Mouse (Mus musculus): ENCODE results near the gene Eif2b3. TPM values are rescaled to one million over a fixed set of nuclear protein-coding genes. Genes with fewer than 3 reads are reported as not detected.

The Eif2b3 gene
- polyA plus RNA-seq, 1 experiment, result 18.3 TPM

DNA sequence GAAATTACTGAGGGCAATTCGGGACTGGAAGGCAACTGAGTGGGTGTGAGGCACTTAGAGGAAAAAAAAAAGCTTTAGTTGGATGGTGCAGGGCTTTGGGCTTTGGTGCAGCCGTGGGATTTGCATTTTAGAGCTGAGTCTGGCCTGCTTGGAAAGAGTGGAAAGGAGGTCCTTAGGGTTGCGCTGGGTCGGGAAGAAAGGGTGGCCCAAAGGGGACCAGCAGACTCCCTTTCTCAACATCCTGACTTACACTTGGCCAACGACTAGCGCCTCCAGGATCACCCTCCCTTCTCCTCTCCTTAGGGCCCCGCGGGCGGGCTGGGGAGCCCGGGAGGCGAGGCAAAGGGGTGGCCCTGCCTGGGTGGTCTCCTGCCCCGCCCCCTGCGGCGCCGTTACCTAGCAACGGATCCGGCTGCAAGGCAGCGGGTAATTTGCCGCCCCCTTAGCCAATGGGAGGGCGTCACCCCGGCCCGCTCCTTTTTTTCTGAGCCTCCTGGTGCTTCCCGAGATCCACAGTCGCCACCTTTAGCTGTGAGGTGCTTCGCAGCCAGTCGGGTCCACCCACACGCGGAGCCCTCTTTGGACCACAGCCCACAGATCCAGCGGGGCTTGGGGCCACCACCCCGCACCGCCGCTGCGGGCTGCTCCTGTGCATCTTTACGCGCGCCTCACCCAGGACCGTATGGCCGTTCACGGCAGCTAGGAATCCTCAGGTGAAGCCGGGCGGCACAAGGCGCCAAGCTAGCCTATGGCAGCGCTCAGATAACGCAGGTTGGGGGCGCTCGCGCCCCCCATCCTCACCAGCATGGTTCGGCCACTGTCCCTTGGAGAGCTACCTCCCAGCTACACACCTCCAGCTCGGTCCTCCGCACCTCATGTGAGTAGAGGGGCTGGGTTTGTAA lies 76.6 kb downstream of the Eif2b3 start, which contains the start of gene Ptch2:
TSS of gene Ptch2 (plus strand) at position 525 of the 902 bp plus-strand sequence.
- DNase-seq (ENCODE audit: low read depth), result no peak

DNA sequence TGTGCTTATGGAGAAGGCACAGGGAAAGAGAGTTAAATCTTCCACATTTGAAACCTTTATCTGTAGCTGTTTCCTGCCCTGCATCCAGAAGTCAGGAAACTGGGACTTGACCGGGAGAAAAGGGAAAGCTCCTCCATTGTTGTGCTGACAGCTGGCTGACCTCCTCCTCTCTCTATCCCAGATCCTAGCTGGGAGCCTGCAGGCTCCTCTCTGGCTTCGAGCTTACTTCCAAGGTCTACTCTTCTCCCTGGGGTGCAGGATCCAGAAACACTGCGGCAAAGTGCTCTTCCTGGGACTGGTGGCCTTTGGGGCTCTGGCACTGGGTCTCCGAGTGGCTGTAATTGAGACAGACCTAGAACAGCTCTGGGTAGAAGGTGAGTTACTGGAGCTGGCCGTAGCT lies 77.5 kb downstream of the Eif2b3 start:
- DNase-seq (ENCODE audit: low read depth), result no peak

DNA sequence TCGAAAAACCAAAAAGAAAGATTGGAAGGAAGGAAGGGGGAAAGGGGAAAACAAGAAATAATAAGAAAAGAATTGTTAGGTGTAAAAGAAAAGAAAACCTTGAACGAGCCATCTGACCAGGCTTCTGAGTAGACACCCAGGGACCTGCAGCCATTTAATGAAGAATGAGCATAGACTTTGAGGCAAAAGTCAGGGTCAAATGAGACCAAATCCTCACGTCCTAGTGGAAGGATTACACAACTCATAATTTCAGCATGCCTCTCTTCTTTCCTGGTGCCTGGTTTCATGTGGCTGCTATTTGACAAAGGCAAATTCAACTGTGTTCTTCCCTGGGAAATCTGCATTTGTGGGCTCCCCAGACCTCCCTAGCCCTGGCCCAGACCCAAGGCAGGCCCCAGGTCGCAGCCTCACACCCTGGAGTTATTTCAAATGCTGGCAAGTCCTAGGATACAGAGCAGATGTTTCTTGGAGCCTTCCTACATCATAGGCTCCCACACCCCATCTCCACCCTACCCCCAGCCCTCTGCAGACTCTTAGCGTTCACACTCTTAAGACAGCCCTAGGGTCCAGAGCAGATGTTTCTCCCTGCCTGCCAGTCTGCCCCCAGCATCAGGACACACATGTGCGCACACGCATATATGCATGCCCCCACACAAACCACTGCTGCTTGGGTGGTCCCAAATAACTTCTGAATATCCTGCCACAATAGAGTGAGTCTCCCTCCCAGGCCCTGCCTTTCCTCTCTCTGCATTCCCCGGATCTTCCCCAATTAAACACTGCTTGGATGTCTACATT lies 79.0 kb downstream of the Eif2b3 start:
- DNase-seq (ENCODE audit: low read depth), result no peak

DNA sequence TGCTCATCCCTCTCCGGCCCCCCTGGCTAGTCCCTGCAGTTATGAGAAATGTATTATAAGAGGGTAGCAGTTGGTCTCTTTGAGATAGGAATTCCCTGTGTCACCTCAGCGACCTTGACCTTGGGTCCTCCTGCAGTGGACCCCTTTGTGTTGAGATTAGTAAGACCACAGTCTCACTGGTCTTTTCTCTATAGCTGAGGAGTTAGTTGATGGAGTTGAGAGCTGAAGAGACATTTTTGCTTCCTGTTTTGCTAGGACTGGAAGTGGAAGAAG lies 79.5 kb downstream of the Eif2b3 start:
- no peak for DNase-seq (ENCODE audit: low read depth)

DNA sequence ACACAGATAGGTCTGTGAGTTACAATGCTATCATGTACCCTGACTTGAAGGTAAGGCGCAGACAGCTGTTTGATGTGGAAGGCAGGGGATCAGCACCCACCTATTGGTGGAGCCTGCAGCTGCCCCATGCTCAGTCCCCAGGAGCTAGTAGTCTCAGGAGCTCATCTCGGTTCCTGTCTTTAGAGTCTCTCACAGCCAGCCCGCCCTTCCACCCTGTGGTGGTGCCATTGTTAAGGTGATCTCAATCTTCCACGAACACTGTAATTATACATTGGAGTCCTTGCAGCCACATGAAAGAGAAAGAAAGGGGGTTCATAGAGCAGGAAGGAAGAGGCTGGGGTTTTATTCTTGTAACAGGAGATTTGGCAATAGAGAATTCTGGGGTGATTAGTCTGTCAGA lies 80.8 kb downstream of the Eif2b3 start:
- no peak for DNase-seq (ENCODE audit: low read depth)

DNA sequence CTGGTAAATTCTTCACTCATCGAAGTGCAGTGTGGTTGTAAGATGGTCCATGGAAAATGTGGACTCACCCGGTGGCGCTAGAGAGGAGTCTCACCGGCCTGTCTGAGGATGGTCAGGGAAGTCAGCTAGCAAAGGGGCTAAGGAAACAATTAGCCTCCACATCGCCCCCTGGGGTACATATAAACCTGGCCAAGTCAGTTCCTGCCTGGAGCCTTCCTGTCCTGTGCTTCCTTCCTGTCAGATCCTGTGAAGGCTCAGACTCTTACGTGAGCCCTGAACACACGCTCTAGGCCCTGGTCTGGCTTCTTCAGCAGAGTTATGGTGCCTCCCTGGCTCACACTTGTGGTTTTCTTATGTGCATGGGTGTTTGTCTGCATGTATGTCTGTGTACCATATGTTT lies 82.0 kb downstream of the Eif2b3 start:
- DNase-seq (ENCODE audit: low read depth), result no peak

DNA sequence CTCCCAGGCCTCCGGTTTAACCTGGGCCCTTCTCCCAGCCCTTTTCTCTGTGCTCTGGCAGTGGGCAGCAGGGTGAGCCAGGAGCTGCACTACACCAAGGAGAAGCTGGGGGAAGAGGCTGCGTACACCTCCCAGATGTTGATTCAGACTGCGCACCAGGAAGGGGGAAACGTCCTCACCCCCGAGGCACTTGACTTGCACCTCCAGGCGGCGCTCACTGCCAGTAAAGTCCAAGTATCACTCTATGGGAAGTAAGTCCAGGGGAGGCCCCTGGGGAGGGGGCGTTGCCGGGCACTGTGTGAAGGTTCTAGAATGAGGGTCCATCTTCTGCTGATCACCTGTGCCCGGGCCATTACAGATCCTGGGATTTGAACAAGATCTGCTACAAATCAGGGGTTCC lies 85.5 kb downstream of the Eif2b3 start:
- DNase-seq (ENCODE audit: low read depth), result no peak

DNA sequence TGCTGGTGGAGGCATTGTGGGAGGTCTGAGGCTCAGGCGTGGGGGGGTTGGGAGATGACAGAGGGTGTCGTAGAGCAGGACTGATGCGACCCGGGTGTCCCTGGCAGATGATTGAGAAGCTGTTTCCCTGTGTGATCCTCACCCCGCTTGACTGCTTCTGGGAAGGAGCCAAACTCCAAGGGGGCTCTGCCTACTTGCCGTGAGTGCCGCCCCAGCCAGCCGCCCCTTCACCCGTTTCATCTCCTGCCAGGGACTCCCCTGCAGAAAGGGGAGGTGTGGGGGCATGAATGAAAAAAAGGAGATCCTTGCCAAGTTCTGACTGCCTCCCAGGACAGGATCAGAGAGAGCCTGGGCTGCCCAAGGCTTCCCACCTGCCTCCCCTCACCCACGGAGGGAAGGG lies 85.9 kb downstream of the Eif2b3 start:
- no peak for DNase-seq (ENCODE audit: low read depth)

DNA sequence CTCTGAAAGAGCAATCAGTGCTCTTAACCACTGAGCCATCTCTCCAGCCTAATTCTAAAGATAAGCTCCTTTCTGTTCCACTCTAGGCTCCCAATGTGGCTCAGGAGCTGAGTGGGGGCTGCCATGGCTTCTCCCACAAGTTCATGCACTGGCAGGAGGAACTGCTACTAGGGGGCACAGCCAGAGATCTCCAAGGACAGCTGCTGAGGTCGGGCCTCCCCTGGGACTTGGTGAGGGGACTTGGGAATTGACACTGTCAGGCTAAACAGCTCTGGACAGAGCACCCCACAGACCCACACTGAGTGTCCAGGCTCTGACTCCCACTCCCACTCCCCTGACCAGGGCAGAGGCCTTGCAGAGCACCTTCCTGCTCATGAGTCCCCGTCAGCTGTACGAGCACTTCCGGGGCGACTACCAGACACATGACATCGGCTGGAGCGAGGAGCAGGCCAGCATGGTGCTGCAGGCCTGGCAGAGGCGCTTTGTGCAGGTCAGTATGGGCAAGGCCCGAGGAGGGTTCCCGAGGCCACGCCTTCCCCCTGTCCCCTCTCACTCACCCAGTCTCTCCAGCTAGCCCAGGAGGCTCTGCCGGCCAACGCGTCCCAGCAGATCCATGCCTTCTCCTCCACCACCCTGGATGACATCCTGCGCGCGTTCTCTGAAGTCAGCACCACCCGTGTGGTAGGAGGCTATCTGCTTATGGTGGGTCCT lies 88.8 kb downstream of the Eif2b3 start:
- DNase-seq (ENCODE audit: low read depth), result no peak

DNA sequence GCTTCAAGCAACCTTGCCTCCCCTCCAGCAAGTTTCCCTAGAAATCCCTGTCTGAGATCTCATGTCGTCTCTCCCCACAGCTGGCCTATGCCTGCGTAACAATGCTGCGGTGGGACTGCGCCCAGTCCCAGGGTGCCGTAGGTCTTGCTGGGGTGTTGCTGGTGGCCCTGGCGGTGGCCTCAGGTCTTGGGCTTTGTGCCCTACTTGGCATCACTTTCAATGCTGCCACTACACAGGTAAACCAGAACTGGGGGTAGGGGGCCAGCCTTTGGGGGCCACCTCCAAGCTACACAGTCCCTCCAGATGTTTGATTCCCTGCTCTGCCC lies 89.3 kb downstream of the Eif2b3 start:
- DNase-seq (ENCODE audit: low read depth), result no peak

DNA sequence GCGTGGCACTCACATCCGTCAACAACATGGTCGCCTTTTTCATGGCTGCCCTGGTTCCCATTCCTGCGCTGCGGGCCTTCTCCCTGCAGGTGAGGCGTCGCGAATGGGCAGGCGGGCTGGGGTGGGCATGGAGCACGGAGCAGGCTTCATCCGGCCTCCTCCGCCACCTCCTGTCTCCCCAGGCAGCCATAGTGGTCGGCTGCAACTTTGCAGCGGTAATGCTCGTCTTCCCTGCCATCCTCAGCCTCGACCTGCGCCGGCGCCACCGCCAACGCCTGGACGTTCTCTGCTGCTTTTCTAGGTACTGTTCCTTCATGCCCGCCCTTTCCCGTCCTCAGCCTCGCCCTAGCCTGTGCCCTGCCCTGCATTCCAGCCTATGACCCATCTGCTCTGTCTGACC lies 90.1 kb downstream of the Eif2b3 start:
- no peak for DNase-seq (ENCODE audit: low read depth)

DNA sequence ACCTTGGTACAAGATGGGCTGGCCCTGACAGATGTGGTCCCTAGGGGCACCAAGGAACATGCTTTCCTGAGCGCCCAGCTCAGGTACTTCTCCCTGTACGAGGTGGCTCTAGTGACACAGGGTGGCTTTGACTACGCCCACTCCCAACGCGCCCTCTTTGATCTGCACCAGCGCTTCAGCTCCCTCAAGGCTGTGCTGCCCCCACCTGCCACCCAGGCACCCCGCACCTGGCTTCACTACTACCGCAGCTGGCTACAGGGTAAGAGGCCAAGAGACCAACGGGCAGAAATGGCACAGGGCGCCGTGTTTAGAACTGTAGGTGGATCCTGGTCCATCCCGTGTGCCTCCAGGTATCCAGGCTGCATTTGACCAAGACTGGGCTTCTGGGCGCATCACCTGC lies 91.0 kb downstream of the Eif2b3 start:
- DNase-seq (ENCODE audit: low read depth), result no peak

DNA sequence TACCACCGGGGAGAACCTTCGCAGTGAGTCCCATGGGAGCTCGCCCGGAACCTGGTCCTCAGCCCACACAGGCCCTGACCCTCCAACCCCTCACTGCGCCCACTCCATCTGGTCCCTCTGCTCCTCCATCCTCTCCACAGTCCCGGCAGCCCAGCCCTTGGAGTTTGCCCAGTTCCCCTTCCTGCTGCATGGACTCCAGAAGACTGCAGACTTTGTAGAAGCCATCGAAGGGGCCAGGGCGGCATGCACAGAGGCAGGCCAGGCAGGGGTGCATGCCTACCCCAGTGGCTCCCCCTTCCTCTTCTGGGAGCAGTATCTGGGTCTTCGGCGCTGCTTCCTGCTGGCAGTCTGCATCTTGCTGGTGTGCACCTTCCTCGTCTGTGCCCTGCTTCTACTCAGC lies 91.8 kb downstream of the Eif2b3 start:
- DNase-seq (ENCODE audit: low read depth), result no peak

DNA sequence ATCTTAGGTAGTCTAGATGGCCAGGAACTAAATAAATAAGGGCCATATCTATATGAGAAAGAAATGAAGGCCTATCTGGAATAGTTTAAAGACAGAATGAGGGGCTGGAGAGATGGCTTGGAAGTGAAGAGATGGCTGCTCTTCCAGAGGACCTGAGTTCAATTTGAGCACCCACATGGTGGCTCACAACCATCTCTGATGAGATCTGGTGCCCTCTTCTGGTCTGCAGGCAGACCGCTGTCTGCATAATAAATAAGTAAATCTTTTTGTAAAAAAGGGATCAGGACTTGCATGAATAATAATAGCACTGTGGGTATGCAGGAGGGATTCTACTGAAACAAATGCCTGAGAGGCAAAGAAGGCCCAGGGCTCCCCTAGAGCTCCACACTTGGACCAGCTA lies 94.0 kb downstream of the Eif2b3 start:
- no peak for DNase-seq (ENCODE audit: low read depth)

DNA sequence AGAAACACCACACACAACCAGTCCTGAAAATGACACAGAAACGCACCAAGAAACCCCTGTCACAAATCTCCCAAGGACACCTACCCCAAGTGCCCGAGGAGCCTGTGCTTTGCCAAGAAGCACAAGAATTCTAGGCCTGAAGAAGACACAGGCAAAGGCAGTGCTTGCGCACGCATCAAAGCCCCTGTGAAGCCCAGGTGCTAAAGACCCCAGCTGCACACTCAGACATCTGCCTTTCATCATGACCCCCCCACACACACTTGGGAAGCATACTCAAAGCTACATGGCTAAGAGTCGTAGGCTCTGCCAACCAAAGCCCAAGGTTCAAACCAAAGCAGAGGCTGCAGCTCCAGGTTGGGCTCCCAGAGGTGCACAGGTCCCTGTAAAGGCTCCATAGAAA lies 96.4 kb downstream of the Eif2b3 start:
- no peak for DNase-seq (ENCODE audit: low read depth)

DNA sequence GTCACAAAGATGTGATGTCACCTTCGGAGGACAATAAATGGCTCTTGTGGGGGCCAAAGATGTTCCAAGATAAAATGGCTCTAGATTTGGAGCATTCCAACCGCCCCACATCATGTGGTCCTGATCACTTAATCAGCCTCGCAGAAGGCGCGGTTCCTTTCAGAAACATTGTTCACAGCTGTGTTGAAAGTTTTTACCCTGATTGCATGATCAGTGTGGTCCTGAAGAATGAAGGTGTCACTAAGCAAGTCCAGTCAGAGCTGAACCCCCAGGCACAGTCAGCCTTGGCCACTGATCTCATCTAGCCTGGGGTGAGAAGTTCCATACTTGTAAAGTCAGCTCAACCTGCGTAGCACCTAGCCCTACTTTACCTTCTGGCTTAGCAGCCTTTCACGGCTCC lies 98.7 kb downstream of the Eif2b3 start:
- DNase-seq (ENCODE audit: low read depth), result no peak

DNA sequence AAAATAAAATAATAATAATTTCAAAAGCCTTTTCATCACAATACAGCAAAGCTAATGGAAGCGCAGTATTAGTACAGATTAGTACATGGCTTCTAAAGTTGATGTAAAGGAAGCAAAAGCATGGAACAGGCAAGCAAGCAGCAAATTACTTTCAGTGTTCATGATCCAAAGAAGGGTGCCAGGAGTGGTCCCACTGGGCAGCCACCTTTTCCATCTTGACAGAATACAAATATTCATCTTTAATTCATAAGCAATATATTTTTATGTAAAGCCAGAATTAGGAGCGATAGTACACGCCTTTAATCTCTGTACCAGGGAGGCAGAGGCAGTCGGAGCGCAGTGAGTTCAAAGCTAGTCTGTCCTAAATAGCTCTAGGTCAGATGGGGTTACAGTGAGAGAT lies 100.4 kb downstream of the Eif2b3 start:
- DNase-seq (ENCODE audit: low read depth), result no peak

DNA sequence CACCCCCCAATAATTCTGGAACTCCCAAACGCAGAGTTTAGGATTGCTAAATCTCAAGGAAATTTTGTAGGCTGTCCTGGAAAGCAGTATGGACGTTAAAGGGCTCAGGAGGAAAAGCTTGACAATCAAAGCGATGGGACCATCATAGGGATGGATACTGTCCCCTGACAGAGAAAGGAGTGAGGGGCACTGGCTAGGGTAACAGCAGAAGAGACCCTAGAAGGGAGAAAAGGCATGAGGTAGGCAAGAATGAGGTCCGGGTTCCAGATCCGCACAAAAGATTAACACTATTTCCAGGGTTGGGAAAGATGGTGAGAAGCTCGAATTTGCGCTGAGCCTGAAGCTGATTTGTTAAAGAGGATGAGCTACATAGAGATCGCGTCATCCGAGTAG lies 100.8 kb downstream of the Eif2b3 start:
- no peak for DNase-seq (ENCODE audit: low read depth)

DNA sequence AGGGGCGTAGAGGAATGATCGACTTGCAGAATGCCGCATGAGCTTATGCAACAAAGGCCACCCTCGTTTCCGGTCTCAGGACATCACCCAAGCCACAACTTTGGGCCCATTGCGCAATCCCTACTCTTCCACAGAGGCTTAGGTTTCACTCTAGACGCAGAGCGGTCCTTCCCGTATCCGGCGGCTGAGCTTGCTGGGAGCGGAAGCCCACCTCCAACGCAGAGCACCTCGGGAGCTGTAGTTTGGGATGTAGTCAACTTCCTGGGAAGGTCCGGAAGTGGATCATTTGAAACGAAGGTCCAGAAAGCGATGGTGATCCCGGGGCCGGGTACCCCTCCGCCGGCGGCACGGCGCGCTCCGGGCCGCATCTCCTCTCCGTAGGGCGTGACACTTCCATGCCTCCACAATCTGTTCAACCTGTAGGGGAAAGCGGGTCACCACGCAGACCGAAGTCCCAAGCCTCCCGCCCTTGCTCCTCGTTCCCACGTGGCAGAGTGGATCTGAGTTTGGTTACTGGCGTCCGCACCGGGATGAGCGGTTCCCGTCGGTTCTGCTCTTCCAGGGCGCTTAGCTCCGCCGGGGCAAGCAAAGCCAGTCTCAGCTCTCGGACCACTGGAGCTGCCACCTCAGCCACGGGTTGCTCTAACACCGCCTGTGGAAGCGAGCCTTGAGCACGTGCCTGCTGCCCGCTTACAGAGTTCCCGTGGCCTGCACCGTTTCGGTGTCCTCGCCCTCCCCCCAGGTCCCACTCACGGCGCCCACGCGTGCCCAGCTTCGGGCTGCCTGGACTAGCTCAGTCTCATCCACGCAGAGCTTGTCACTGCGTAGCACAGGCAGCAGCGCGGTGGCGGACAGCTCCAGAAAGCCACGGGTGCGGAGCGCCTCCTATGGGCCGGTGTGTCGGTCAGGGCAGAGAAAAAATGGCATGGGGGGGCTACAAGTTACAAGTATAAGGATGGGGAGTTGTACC lies 101.5 kb downstream of the Eif2b3 start:
- no peak for DNase-seq (ENCODE audit: low read depth)

DNA sequence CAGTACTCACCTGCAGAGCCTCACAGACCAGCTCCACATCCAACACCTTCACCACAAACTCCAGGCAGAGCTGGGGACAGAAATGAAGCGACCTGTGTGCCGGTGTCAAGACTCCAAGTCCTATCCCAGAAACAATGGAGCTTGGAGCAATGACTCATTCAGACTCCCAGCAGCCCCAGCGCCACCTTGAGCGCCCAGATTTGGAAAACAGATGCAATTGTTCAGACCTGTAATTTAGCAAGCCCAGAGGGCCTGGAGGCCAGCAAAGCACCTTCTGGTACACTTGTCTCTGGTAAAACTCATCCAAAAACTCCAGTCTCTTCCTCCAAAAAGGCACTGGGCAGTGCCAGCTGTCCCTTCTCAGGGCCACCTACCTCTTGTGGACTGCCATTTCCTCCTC lies 103.0 kb downstream of the Eif2b3 start:
- no peak for DNase-seq (ENCODE audit: low read depth)

DNA sequence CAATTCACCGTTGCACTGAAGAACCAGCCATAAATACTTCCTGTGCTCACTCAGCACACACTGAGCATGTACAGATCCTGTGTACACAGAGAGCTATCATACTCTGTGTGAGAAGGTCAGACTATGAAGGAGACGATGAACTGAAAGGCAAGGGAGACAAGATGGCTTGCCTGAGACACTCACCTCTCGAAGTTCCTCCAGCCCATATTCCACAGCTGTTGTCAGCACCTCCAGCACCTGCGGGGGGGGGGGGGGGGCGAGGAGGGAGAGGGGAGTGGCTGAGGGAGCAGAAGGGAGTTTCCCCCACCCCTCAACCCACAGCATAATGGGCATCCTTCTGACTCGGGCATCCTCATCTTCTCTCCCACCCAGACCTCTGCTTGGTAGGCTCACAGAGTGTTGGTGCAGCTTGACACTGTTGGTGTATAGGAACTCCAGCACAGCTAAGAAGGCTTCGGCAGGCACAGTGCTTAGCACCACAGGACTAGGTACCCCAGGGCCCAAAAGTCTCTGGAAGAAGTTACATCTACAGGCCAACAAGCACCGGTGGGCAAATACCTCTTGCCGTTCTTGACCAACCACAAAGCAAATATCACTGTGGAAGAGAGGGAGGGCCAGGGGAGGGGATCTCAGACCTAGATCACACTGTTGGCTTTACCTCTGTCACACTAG lies 104.5 kb downstream of the Eif2b3 start:
- DNase-seq (ENCODE audit: low read depth), result no peak

Data from gonadal fat pad, adult 2 months (tissue).